Mouse (Mus musculus) cerebellum, adult 2 months (tissue): ENCODE data around the gene Mtg2. TPM values are rescaled to one million over a fixed set of nuclear protein-coding genes. Genes with fewer than 3 reads are reported as not detected.

ENCODE experiments used
- DNase-seq, 2 experiments: peaks; one replicate each; pipeline ENCODE4 v3.0.0; 2021
- H3K27ac ChIP-seq: fragments of 200-500 bp; 2 replicates; pipeline ENCODE4 v1.5.1; 2012; ENCODE audit warnings: low read length, control low read depth, inconsistent platforms; ENCODE audit not compliant: insufficient read depth
- H3K27me3 ChIP-seq: fragments of 200-500 bp; 2 replicates; pipeline ENCODE4 v1.6.1; 2012; ENCODE audit warnings: inconsistent platforms, mild to moderate bottlenecking, low read length, moderate library complexity; ENCODE audit not compliant: control insufficient read depth, insufficient read depth
- H3K4me1 ChIP-seq: fragments of 200-500 bp; 2 replicates; pipeline ENCODE4 v1.6.1; 2011; ENCODE audit warnings: low read length; ENCODE audit not compliant: control insufficient read depth, insufficient read depth
- H3K4me3 ChIP-seq: fragments of 200-500 bp; replicated peaks from 2 replicates; pipeline ENCODE3; 2011; ENCODE audit warnings: mild to moderate bottlenecking, low read depth, low read length, control low read depth; ENCODE audit not compliant: insufficient read depth
- CTCF ChIP-seq: fragments of 200-500 bp; IDR thresholded peaks from 2 replicates; pipeline ENCODE4 v1.5.1; 2011; ENCODE audit warnings: low read depth, mild to moderate bottlenecking, control low read depth, low read length, moderate library complexity, borderline replicate concordance; ENCODE audit not compliant: insufficient read depth
- POLR2A ChIP-seq: fragments of 200-500 bp; IDR thresholded peaks from 2 replicates; pipeline ENCODE4 v1.6.1; 2011; ENCODE audit warnings: low read length, control low read depth, borderline replicate concordance; ENCODE audit not compliant: insufficient read depth
- WGBS: fragments of 180-500 bp; shearing (Covaris S2); methylation state at CpG from one replicate; pipeline ENCODE4 v1.1.7; 2018; 5-methylcytosine and 5-hydroxymethylcytosine counted together
- polyA plus RNA-seq: library from polyadenylated mRNA; depleted of rRNA; stranded (reverse); fragments of >200 nt; gene quantifications from 2 replicates; pipeline ENCODE4 v1.2.3, GENCODE M21; 2012

The Mtg2 gene
- polyA plus RNA-seq, 1 experiment, result 28.7 TPM

- TF ChIP-seq CTCF (no peak), POLR2A (no peak)
- Histone ChIP-seq H3K4me3 (peak overlapping the region; percentile 97), H3K27me3 (no peaks in the 10 kb centered on the region), H3K27ac (peak overlapping the region; percentile 92), H3K4me1 (peaks cover 28% of the 10 kb centered on the region)
- DNase-seq, result peak in 1 of 2 experiments; percentile 61
- WGBS, result under 1% methylated on average over 66 of the region's 66 CpGs
Observed at GRCm38 (mm10) chr2:180042858-180043515, 27.4 kb upstream of the Mtg2 start.

DNA sequence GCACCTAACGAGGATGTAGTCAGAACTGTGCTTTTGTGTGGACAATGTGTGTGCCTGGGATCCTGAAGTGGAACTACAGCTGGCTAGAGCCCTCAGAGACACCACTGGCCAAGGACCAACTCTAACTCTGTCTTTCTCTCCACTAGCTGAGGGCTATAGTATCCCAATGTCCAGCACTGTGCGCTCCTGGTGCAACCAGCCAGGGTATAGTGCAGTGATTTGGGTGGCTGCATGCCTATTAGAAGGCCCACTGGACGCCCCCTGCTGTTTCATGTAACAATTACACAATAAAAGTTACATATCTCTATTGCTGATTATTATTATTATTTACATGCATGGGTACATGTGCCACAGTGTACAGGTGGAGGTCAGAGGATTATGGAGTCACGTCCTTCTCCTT is 25.1 kb upstream of the Mtg2 start:
- WGBS, result 33% methylated on average over 4 of the region's 4 CpGs
- H3K4me1 ChIP-seq, result peaks cover 22% of the 10 kb centered on the region
- H3K27ac ChIP-seq, result no peak overlapping the region
- DNase-seq, result peak in 1 of 2 experiments; percentile 44
- TF ChIP-seq POLR2A (no peak), CTCF (peak; percentile 51; the same call in 1 of the 2 replicates)
- no peaks in the 10 kb centered on the region for H3K27me3 ChIP-seq
- no peak overlapping the region for H3K4me3 ChIP-seq

DNA sequence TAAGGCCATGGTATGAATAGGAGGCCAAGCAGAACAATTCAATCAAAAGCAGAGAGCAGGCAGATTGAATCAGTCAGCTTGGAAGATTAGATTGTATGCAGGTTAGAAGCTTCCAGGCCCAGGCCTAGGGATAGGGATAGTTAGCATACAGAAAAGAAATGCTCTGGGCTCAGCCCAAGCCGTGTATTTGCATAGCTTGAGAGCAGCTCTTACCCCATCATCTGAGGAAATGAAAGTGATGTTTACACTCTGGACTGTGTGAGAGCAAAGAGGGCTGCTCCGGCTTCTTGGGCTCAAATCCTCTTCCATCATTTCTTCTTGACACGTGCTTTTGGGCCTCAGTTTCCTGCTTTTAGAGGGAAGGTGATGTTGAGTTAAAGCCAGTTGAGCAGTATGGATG is 22.8 kb upstream of the Mtg2 start:
- H3K27ac ChIP-seq, result no peak overlapping the region

GRCm38 (mm10) chr2:180047980-180048635 is 22.3 kb upstream of the Mtg2 start:
- H3K27me3 ChIP-seq, result no peaks in the 10 kb centered on the region
- no peak overlapping the region for H3K27ac ChIP-seq
- DNase-seq, result no peak
- H3K4me3 ChIP-seq, result no peak overlapping the region
- WGBS, result 83% methylated on average over 18 of the region's 18 CpGs
- peaks cover 23% of the 10 kb centered on the region for H3K4me1 ChIP-seq
- TF ChIP-seq CTCF, result no peak
- TF ChIP-seq POLR2A, result no peak

More for the DNA sequence above, 22.8 kb upstream of the Mtg2 start:
- 95% methylated on average over 3 of the region's 3 CpGs for WGBS
- H3K27me3 ChIP-seq, result no peaks in the 10 kb centered on the region
- peaks cover 18% of the 10 kb centered on the region for H3K4me1 ChIP-seq
- DNase-seq, result no peak
- TF ChIP-seq POLR2A, result no peak
- no peak for TF ChIP-seq CTCF
- no peak overlapping the region for H3K4me3 ChIP-seq

DNA sequence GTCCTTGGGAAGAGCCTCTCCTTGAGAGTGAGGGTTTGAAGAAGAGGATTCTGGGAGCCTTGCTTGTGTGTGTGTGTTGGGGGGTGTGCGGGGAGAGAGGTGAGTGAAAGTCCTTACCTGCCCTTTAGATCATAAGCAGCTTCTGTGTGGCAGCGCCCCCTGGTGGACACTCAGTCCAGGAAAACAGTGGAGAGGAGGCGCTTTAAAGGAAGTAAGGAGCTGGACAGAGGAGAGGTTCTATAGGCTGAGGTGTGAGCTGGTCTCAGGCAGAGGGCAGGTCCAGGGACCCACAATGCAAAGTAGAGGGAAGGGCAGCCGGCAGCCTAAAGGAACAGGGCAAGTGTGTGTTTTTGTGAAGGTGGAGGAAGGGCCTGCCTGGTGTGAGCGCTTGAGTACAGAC is 19.4 kb upstream of the Mtg2 start:
- H3K4me3 ChIP-seq, result no peak overlapping the region
- WGBS, result 25% methylated on average over 5 of the region's 5 CpGs
- no peaks in the 10 kb centered on the region for H3K27me3 ChIP-seq
- TF ChIP-seq CTCF, result peak; percentile 89
- no peak for TF ChIP-seq POLR2A
- no peak overlapping the region for H3K27ac ChIP-seq
- peaks cover 12% of the 10 kb centered on the region for H3K4me1 ChIP-seq
- peak; percentile 82 to 90 for DNase-seq

- Histone ChIP-seq H3K27me3 (no peaks in the 10 kb centered on the region), H3K4me3 (no peak overlapping the region), H3K4me1 (peaks cover 12% of the 10 kb centered on the region), H3K27ac (no peak overlapping the region)
- DNase-seq, result no peak
- TF ChIP-seq CTCF (peak; percentile 37; the same call in 1 of the 2 replicates), POLR2A (no peak)
- 91% methylated on average over 14 of the region's 14 CpGs for WGBS
Observed at GRCm38 (mm10) chr2:180051986-180052733, 18.2 kb upstream of the Mtg2 start.

DNA sequence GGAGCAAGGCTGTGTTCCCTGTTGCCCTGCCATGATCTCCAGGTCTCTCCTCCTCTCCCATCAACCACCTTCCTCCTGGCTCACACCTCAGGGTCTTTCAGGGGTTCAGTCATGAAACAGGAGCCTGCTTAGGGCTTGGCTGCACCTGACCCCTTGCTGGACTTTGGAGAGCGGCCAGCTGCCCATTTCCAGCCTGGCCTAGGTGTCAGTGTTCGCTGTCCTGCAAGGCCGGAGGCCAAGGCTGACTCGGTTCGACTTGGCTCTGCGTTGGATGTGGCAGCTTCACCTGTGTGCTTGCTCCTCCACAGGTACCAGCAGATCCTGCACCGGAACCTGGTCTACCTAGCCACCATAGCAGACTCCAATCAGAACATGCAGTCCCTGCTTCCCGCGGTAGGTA is 17.4 kb upstream of the Mtg2 start:
- 61% methylated on average over 9 of the region's 9 CpGs for WGBS
- Histone ChIP-seq H3K4me1 (peaks cover 12% of the 10 kb centered on the region), H3K4me3 (no peak overlapping the region), H3K27me3 (no peaks in the 10 kb centered on the region), H3K27ac (no peak overlapping the region)
- no peak for DNase-seq
- TF ChIP-seq POLR2A, result no peak
- TF ChIP-seq CTCF, result no peak
